Mouse (Mus musculus): ENCODE results near the gene Lamb1. TPM values are rescaled to one million over a fixed set of nuclear protein-coding genes. Genes with fewer than 3 reads are reported as not detected.

The Lamb1 gene
- total RNA-seq, 2 experiments from 2014 or later, result 1.1 TPM; not detected in 1

- ATAC-seq (replicated peaks; ENCODE audit: low FRiP score, poor library complexity, severe bottlenecking), result no peak
Measured at GRCm38 (mm10) chr12:31369656-31370055, 104.6 kb downstream of the Lamb1 start.

DNA sequence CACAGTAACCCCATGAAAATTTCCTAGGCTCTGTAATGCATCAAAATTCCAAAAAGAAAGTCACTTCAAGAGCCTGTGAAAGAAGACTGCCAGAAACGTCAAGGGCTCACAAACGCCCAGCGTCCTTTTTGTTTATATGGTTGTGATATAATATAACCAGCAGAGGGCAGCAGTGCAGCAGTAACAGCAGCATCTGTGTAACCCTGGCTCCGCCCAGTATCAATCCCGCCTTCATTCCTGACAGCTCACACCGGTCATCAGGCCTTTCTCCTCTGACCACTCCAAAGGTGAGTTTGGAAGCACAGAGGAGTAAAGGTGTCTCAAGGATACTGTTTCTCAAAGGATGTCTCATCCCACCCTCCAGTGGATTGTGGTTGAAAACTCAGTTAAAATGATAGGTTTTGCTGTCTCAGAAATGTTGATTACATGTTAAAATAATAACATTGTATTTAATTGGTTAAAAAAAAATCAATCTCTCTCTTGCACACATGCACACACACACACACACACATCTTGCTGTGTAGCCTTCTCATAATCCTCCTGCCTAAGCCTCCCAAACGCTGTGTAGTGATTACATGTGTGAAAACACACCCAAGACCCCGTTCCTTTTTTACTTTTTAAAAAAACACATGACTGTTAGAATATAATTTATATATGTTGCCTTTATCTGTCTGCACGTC lies 109.7 kb downstream of the Lamb1 start:
- ATAC-seq (replicated peaks; ENCODE audit: low FRiP score, poor library complexity, severe bottlenecking), result peak; percentile 75; the same call in 1 of the 2 replicates

GRCm38 (mm10) chr12:31375283-31375615 lies 110.2 kb downstream of the Lamb1 start:
- no peak for ATAC-seq (replicated peaks; ENCODE audit: low FRiP score, poor library complexity, severe bottlenecking)

DNA sequence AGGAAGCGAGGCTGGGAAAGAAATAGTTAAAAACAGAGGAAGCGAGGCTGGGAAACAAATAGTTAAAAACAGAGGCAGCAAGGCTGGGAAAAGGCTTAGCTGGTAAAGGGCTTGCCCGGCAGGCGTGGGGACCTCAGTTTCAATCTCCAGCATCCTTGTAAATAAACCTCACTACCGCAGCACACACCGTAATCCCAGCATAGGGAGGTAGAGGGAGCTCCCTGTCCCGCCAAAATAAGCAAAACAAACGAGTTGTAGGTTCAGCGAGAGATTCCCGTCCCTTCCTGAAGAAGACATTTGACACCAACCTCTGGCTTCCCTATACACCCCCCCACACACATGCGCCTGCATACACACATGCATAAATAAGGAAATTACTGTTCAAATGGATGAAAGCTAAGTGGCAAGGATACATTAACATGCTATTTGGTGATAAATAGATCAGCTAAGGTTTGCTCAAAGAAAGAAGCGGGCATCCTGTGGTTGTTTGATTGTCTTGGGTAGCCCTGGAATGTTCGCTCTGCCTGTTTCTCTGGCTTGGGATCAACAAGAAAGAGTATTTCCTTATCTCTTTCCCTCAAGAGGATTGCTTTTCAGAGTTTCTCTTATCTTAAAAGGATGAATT lies 111.4 kb downstream of the Lamb1 start:
- ATAC-seq (replicated peaks; ENCODE audit: low FRiP score, poor library complexity, severe bottlenecking), result no peak

DNA sequence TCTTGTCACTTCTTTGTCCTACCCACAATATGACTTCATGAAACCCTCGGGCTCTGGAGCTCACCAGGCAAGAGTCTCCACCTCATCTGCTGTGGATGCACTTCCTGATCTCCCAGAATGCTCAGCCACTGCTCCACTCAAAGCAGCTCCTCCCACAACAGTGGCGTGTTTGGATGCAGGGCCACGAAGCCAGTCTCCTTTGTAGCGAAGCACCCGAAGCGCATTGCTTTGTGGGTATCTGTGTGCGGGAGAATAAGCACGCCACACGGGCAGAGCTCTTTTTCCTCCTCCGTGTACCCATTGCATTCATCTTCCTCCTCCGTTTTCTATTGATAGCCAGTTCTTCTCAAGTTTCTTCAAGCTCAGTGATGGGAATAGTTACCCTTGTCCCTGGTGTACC lies 112.2 kb downstream of the Lamb1 start:
- ATAC-seq (replicated peaks; ENCODE audit: low FRiP score, poor library complexity, severe bottlenecking), result no peak

Other genes starting within 250 kb of the Lamb1 start
- gene Fam110c, start 191.4 kb upstream of the Lamb1 start, total RNA-seq (2015; ENCODE audit: low replicate concordance), result 4.2 and 5.8 TPM in 2 replicates
- gene Fam110c, start 191.4 kb upstream of the Lamb1 start, total RNA-seq (2017; ENCODE audit: low replicate concordance), result 3.5 and 7.6 TPM in 2 replicates
- not detected in 2 replicates for gene Gm6993, start 24.5 kb upstream of the Lamb1 start, total RNA-seq (2015; ENCODE audit: low replicate concordance)
- gene Gm6993, start 24.5 kb upstream of the Lamb1 start, total RNA-seq (2017; ENCODE audit: low replicate concordance), result not detected in 2 replicates
- 46.5 and 64.6 TPM in 2 replicates for gene Dld, start 86.2 kb downstream of the Lamb1 start, total RNA-seq (2015; ENCODE audit: low replicate concordance)
- gene Dld, start 86.2 kb downstream of the Lamb1 start, total RNA-seq (2017; ENCODE audit: low replicate concordance), result 46.2 and 53.4 TPM in 2 replicates
- not detected in 2 replicates for gene Slc26a3, start 125.6 kb downstream of the Lamb1 start, total RNA-seq (2015; ENCODE audit: low replicate concordance)
- not detected in 2 replicates for gene Slc26a3, start 125.6 kb downstream of the Lamb1 start, total RNA-seq (2017; ENCODE audit: low replicate concordance)
- gene Cbll1, start 234.4 kb downstream of the Lamb1 start, total RNA-seq (2015; ENCODE audit: low replicate concordance), result 9.6 and 22.3 TPM in 2 replicates
- gene Cbll1, start 234.4 kb downstream of the Lamb1 start, total RNA-seq (2017; ENCODE audit: low replicate concordance), result 2.0 and 4.6 TPM in 2 replicates

Measured in erythroid progenitor cell, adult 5-6 weeks (primary cell).